Mouse (Mus musculus) olfactory bulb, adult 2 months (tissue): ENCODE data around the gene Tctn3.

ENCODE experiments used
- CTCF ChIP-seq: fragments of 200-500 bp; IDR thresholded peaks from 2 replicates; pipeline ENCODE4 v1.5.1; 2012; ENCODE audit warnings: low read depth, mild to moderate bottlenecking, low read length, moderate library complexity; ENCODE audit not compliant: insufficient read depth
- POLR2A ChIP-seq: fragments of 200-500 bp; IDR thresholded peaks from 2 replicates; pipeline ENCODE4 v1.6.1; 2012; ENCODE audit warnings: mild to moderate bottlenecking, low read depth, low read length, moderate library complexity; ENCODE audit not compliant: insufficient read depth

DNA sequence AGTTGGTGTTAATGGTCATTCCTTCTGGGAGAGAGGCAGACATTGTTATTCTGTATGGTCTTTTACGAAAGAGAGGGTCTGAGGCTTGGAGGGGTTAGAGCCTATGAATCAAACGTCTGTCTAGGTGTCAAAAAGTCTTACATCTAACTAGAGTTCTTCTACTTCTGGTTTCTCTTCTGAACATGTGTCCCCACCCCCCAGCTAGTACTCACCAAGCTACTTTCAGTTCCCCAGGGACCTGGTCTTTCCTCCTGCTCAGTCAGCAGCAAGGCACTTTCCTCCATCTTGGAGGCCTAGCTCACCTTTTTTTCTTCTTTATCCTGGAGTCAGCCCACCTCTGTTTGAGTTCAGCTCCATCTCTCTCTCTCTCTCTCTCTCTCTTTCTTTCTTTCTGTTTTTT is 49.1 kb upstream of the Tctn3 start:
- TF ChIP-seq POLR2A (no peak), CTCF (no peak)
